Mouse (Mus musculus) limb, embryonic 15.5 days (tissue): ENCODE measurements at regions not wholly inside any gene's neighbourhood (a gene's known extent, or its start where the extent isn't known, plus 50 kb on each side); places are given as distances from the start of the nearest gene placed in this dataset.
A peak's percentile ranks its signal among the peaks of the same experiment; 100 is the strongest.

Experiments used
- ATAC-seq: fragments of 200-750 bp; cut with Nextera tagmentation; 2 replicates; pipeline ENCODE4 v1.8.0; 2017; ENCODE audit warnings: low read depth, moderate TSS enrichment; ENCODE audit not compliant: insufficient number of reproducible peaks, low FRiP score, low TSS enrichment
- H3K27ac ChIP-seq: fragments of 300-500 bp; sonication (generic); 2 replicates; pipeline ENCODE4 v1.5.1; 2015; ENCODE audit warnings: moderate library complexity, mild to moderate bottlenecking, inconsistent platforms
- H3K27me3 ChIP-seq: fragments of 300-500 bp; sonication (generic); 2 replicates; pipeline ENCODE4 v1.6.1; 2015; ENCODE audit warnings: inconsistent platforms
- H3K36me3 ChIP-seq: fragments of 300-500 bp; sonication (generic); 2 replicates; pipeline ENCODE4 v1.6.1; 2015; ENCODE audit warnings: inconsistent platforms
- H3K4me1 ChIP-seq: fragments of 300-500 bp; sonication (generic); 2 replicates; pipeline ENCODE4 v1.6.1; 2015; ENCODE audit warnings: inconsistent platforms
- H3K4me2 ChIP-seq: fragments of 300-500 bp; sonication (generic); 2 replicates; pipeline ENCODE4 v1.6.1; 2015; ENCODE audit warnings: mild to moderate bottlenecking, inconsistent platforms
- H3K4me3 ChIP-seq: fragments of 300-500 bp; sonication (generic); 2 replicates; pipeline ENCODE4 v1.5.1; 2015; ENCODE audit warnings: mild to moderate bottlenecking, inconsistent platforms
- H3K9ac ChIP-seq: fragments of 300-500 bp; sonication (generic); 2 replicates; pipeline ENCODE4 v1.6.1; 2015; ENCODE audit warnings: inconsistent platforms
- H3K9me3 ChIP-seq: fragments of 300-500 bp; sonication (generic); 2 replicates; pipeline ENCODE4 v1.6.1; 2016; ENCODE audit warnings: inconsistent platforms
- WGBS: fragments of 180-500 bp; shearing (Covaris S2); methylation state at CpG from one replicate; pipeline ENCODE4 v1.1.7; 2015; 5-methylcytosine and 5-hydroxymethylcytosine counted together

DNA sequence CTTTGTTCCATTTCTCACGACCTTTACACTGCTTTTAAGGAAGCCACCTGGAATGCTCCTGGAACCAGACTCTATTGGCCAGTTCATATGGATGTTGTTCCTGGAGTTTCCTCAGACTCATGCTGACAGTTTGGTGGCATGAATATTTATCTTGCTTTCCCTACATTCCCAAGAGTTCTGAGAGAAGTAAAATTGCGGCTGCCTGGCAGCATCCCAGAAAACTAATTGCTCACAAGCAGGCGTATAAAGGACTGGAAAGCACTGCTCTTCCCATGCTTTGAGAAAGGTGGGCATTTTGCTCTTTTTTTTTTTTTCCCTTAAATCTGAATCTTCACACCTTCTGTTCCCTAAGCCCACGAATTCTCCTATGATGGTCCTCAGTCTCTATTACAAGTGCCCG is 283.7 kb upstream of the Ano5 start:
- WGBS, result 63% methylated on average over 5 of the region's 5 CpGs
- Histone ChIP-seq H3K9ac (no peak overlapping the region), H3K4me2 (no peak overlapping the region), H3K27me3 (no peaks in the 10 kb centered on the region), H3K27ac (no peak overlapping the region), H3K4me3 (no peak overlapping the region), H3K36me3 (no peaks in the 10 kb centered on the region), H3K4me1 (no peaks in the 10 kb centered on the region), H3K9me3 (no peaks in the 10 kb centered on the region)
- ATAC-seq, result no peak

DNA sequence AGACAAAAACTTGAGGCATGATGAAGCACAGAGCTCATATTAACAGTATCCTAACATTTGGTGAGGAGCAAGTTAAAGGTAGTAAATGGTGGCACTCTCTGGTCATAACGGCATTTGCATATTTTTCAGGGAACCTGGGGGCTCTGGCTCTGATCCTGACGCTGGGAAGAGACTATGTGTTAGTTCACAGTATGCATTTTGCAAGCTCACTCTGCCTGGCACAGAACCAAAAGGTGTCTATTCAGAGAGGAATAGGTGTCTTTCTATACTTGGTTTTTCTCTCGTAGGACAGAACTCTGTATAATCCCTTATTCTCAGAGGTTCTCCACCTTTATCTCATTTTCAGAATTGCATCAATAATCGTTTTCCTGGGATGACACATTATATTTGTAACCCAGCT is 276.2 kb upstream of the Ano5 start:
- ATAC-seq, result no peak
- Histone ChIP-seq H3K36me3 (no peaks in the 10 kb centered on the region), H3K4me2 (no peak overlapping the region), H3K4me1 (no peaks in the 10 kb centered on the region), H3K27me3 (no peaks in the 10 kb centered on the region), H3K9ac (no peak overlapping the region), H3K27ac (no peak overlapping the region), H3K9me3 (no peaks in the 10 kb centered on the region), H3K4me3 (no peak overlapping the region)
- 73% methylated on average over 4 of the region's 4 CpGs for WGBS

DNA sequence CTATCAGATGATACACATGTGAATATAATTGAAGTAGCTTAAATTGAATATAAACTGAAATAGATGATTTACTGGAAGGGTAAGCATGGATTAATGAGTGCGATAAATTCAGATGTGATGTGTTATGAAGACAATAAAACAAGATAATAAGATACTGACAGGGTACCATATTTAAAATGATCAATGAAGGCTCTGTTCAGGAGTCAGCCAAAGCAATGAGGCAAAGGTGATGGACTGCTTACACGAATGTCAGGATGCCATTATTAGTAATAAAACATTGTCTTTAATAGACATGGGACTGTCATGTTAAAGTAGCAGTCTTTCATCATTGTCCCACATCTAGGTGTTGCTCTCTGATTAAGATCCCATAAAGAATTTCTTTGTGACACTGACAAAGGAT is 263.1 kb upstream of the Ano5 start:
- no peaks in the 10 kb centered on the region for H3K27me3 ChIP-seq
- H3K9ac ChIP-seq, result no peak overlapping the region
- H3K4me2 ChIP-seq, result no peak overlapping the region
- no peaks in the 10 kb centered on the region for H3K9me3 ChIP-seq
- no peak for ATAC-seq
- H3K4me1 ChIP-seq, result no peaks in the 10 kb centered on the region
- no peak overlapping the region for H3K27ac ChIP-seq
- WGBS, result 86% methylated on average over 2 of the region's 2 CpGs
- H3K4me3 ChIP-seq, result no peak overlapping the region
- H3K36me3 ChIP-seq, result no peaks in the 10 kb centered on the region

DNA sequence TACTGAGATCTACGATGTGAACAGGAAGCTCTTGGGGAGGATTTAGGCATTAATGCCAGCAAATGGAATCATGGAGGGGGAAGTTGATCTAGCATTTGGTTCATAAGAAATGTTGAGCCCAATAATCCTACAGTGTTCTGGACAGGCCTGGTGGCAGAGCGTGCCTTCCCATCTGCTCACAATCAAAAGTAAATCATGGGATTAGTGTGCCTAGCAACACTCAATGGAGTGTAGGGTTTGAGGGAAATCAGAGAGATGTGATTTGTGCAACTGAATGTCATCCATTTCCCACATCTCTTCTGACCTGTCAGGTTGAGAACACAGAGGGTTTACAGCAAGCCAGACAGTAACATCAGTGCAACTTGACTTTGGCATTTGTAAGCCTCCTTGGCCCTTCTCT is 256.4 kb upstream of the Ano5 start:
- no peak overlapping the region for H3K4me3 ChIP-seq
- WGBS, result 56% methylated on average over 2 of the region's 2 CpGs
- H3K27me3 ChIP-seq, result no peaks in the 10 kb centered on the region
- no peak overlapping the region for H3K9ac ChIP-seq
- H3K27ac ChIP-seq, result no peak overlapping the region
- ATAC-seq, result no peak
- H3K4me2 ChIP-seq, result no peak overlapping the region
- H3K36me3 ChIP-seq, result no peaks in the 10 kb centered on the region
- H3K4me1 ChIP-seq, result no peaks in the 10 kb centered on the region
- H3K9me3 ChIP-seq, result no peaks in the 10 kb centered on the region

DNA sequence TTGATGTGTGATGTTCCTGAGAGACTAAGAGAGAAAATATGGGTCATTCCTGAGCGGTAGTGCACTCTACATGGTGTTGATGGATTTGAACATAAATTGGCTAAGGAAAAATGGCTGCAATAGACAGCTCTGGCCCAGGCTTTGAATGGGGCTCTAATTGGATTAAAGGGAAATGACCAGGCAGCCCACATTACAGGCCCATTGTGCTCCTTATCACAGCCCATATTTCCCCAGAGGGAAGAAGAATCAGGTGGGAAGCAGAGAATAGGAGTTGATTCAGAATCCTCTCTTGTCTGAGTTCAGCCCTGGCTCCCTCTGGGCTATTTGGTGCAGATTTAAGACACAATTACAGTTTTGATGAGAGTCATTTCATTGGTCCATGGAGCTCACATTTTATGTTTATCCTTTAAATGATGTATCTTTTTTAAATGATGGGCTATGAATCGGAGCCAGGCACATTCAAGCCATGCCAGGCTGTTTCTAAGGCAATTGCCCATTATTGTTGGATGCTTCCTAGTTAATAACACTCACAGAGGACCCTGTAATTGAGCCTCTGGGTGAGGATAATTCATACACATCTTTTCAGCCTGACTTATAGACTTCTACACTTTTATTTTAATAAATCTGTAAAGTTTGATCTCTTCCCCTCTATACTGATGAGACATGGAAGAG is 251.5 kb upstream of the Ano5 start:
- Histone ChIP-seq H3K4me2 (no peak overlapping the region), H3K4me1 (no peaks in the 10 kb centered on the region), H3K9me3 (no peaks in the 10 kb centered on the region), H3K36me3 (no peaks in the 10 kb centered on the region), H3K27me3 (no peaks in the 10 kb centered on the region), H3K4me3 (no peak overlapping the region), H3K9ac (no peak overlapping the region), H3K27ac (no peak overlapping the region)
- no peak for ATAC-seq
- WGBS, result 62% methylated on average over 2 of the region's 2 CpGs

DNA sequence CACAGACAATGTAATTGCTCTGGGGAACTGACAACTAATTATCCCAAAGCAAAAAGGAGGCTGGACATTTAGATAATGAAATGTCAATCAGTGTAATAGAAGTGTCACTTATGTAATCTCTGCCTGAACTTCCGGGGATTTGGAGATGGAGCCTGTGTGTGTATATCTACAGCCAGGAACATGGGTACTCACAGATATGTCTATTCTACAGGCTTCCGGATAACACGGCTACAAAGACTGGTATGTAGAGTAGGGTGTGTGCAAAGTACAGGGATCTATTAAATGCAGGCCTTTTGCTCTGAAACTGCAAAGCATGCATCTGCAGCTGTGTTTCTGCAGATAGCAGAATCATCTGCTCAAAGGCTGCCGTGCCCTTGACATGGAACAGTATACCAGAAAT is 246.7 kb upstream of the Ano5 start:
- Histone ChIP-seq H3K4me3 (no peak overlapping the region), H3K9ac (no peak overlapping the region), H3K36me3 (no peaks in the 10 kb centered on the region), H3K9me3 (no peaks in the 10 kb centered on the region), H3K27me3 (no peaks in the 10 kb centered on the region), H3K4me2 (no peak overlapping the region), H3K4me1 (no peaks in the 10 kb centered on the region), H3K27ac (no peak overlapping the region)
- no peak for ATAC-seq
- 71% methylated on average over 4 of the region's 4 CpGs for WGBS

DNA sequence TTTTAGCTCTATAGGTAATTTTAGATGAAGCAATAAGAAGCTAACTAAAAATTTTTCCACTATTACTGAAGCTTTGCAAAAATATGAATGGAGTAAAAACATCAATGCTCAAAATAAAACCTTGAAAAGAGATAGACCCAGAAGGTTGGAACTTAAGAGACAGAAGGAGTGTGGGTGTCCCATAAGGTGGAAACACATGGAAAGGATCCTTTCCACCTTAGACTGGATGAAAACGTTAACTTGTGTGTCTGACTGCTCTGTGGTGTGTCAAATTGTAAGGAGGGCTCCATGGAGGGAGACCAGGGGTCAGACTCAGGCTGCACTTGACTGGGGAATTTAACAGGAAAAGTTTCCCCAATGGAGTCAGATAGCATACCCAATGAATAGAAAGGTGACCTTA is 244.9 kb upstream of the Ano5 start:
- Histone ChIP-seq H3K4me2 (no peak overlapping the region), H3K4me3 (no peak overlapping the region), H3K9ac (no peak overlapping the region), H3K4me1 (no peaks in the 10 kb centered on the region), H3K27ac (no peak overlapping the region), H3K27me3 (no peaks in the 10 kb centered on the region), H3K9me3 (no peaks in the 10 kb centered on the region), H3K36me3 (no peaks in the 10 kb centered on the region)
- no peak for ATAC-seq
- 64% methylated on average over 1 of the region's 1 CpGs for WGBS

DNA sequence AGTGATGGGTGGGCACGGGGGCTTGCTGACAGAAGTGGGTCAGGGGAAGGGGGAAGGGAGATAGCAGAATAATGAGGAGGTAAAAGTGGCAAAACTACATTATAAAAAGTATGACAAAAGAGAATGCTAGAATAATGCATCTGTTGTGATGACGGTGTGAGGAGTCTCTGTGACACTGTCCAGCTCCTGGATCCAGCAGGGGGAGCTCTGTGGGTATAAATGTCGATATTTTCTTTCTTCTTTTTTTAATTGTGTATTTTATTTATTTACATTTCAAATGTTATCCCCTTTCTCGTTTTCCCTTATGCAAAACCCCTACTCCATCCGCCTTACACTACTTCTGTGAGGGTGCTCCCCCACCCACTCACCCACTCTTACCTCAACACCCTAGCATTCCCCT is 243.9 kb upstream of the Ano5 start:
- Histone ChIP-seq H3K9me3 (no peaks in the 10 kb centered on the region), H3K4me3 (no peak overlapping the region), H3K27me3 (no peaks in the 10 kb centered on the region), H3K27ac (no peak overlapping the region), H3K36me3 (no peaks in the 10 kb centered on the region), H3K4me1 (no peaks in the 10 kb centered on the region), H3K4me2 (no peak overlapping the region), H3K9ac (no peak overlapping the region)
- 58% methylated on average over 5 of the region's 5 CpGs for WGBS
- no peak for ATAC-seq

DNA sequence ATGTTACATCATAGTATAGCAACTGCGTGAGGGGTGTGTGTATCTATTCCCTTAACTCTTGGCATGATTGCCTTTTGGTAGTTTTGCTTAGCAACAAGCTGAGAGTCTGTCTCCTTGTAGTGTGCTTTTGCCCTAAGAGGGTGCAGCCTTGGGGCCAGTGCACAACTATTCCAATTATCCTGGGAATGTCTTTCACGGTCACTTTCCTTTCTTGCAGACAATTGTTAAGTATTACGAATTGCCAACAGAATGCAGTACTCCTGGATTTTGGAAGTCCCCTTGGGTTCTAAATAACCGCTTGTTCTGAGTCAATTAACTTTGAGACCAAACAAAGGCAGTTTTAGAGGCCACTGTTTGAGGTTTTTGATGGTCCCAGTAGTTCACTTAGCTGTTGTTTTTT is 242.1 kb upstream of the Ano5 start:
- ATAC-seq, result no peak
- H3K4me3 ChIP-seq, result no peak overlapping the region
- H3K36me3 ChIP-seq, result no peaks in the 10 kb centered on the region
- no peaks in the 10 kb centered on the region for H3K4me1 ChIP-seq
- 48% methylated on average over 4 of the region's 4 CpGs for WGBS
- H3K9me3 ChIP-seq, result no peaks in the 10 kb centered on the region
- H3K27ac ChIP-seq, result no peak overlapping the region
- no peak overlapping the region for H3K9ac ChIP-seq
- H3K4me2 ChIP-seq, result no peak overlapping the region
- H3K27me3 ChIP-seq, result no peaks in the 10 kb centered on the region

DNA sequence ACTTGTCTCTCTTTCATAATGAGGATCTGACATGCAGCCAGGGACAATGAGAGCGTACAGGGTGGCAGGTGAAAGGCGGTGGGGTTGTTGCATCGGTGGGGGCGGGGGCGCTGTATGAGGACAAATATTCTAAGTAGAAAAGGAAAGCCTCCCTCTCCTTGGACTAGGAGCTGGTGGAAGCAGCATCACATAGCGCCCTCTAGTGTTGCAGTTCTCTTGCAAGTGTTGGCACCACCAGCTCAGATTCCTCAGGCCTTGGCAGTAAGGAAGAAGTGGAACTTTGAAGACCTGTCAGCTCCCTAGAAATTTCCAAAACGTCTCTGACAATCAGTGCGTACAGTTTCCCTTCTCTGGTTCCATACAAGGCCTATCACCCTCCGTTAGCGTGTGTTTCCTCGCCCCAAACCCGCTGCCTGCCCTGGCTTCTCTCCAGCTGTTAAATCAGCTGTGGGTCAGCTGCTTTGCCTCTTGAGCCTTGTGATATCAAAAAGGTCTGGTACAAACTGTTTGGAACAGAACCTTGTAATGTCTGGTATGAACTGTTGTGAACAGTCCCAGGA is 240.2 kb upstream of the Ano5 start:
- no peak for ATAC-seq
- WGBS, result 73% methylated on average over 12 of the region's 12 CpGs
- H3K36me3 ChIP-seq, result no peaks in the 10 kb centered on the region
- H3K4me3 ChIP-seq, result no peak overlapping the region
- no peaks in the 10 kb centered on the region for H3K9me3 ChIP-seq
- no peak overlapping the region for H3K4me2 ChIP-seq
- no peaks in the 10 kb centered on the region for H3K4me1 ChIP-seq
- no peak overlapping the region for H3K9ac ChIP-seq
- no peak overlapping the region for H3K27ac ChIP-seq
- H3K27me3 ChIP-seq, result no peaks in the 10 kb centered on the region

DNA sequence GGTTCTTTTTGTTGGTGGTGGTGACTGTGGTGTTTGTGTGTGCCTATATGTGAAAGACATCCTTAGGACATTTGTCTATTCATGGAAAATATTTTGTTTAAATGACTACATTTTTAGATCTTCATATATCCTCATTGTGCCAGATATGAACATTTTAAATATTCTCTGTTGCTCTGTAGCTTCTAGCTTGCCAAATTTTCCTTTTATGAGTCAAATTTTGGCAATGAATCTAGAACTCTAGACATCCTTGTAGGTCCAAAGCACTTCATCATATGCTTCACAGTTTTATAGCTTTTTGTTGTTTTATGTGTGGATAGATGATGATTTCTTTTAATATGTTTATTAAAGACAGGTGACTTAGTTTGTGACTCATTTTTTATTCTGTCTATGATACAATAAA is 229.4 kb upstream of the Ano5 start:
- no peak overlapping the region for H3K9ac ChIP-seq
- H3K4me2 ChIP-seq, result no peak overlapping the region
- no peak overlapping the region for H3K4me3 ChIP-seq
- no peaks in the 10 kb centered on the region for H3K9me3 ChIP-seq
- H3K27ac ChIP-seq, result no peak overlapping the region
- no peaks in the 10 kb centered on the region for H3K36me3 ChIP-seq
- no peak for ATAC-seq
- H3K4me1 ChIP-seq, result no peaks in the 10 kb centered on the region
- H3K27me3 ChIP-seq, result no peaks in the 10 kb centered on the region

DNA sequence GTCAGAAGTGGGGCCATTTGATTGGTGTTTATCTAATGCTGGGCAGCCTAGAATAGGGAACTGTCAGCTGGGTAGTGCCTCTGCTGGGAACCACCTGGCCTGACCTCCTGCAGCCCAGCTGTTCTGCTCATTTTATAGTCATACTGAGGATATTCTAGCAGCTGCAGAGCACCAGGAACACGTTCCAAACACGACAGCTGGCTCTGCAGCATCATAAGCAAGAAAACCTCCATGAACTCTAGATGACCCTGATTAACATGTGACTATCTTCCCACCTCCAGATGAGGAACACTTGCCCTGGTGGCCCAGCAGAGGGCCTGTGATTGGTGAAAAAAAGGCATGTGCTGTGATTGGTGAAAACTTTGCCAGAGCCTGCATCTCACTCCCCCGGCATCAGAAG is 210.6 kb upstream of the Ano5 start:
- H3K4me3 ChIP-seq, result no peak overlapping the region
- H3K4me1 ChIP-seq, result 0 out of 2 replicates have a peak, but pooled peaks cover 4% of the 10 kb centered on the region
- peak; percentile 76 for ATAC-seq
- H3K9me3 ChIP-seq, result no peaks in the 10 kb centered on the region
- 12% methylated on average over 3 of the region's 3 CpGs for WGBS
- no peak overlapping the region for H3K9ac ChIP-seq
- no peak overlapping the region for H3K27ac ChIP-seq
- H3K27me3 ChIP-seq, result no peaks in the 10 kb centered on the region
- H3K36me3 ChIP-seq, result no peaks in the 10 kb centered on the region
- no peak overlapping the region for H3K4me2 ChIP-seq

DNA sequence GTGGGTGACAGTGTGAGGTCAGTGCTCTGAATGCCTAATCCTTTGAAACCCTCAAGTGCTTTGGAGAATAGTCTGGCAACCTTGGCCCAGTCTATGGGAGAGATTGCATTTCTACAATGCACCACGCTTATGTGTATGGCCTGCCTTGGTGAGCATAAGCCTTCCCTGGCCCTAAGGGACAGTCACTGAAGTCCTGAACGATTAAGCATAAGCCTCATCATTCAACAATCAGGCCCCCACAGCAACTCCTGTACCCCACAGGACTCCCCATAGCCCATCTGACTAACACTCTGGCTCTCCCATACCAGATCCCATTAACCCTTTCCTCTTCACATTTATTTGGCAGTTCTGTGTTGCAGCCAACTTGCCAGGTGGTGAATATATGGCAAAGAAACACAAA is 203.1 kb upstream of the Ano5 start:
- Histone ChIP-seq H3K27ac (no peak overlapping the region), H3K4me1 (0 out of 2 replicates have a peak, but pooled peaks cover 3% of the 10 kb centered on the region), H3K27me3 (no peaks in the 10 kb centered on the region), H3K36me3 (no peaks in the 10 kb centered on the region), H3K9me3 (no peaks in the 10 kb centered on the region), H3K4me2 (no peak overlapping the region), H3K4me3 (no peak overlapping the region), H3K9ac (no peak overlapping the region)
- 60% methylated on average over 2 of the region's 2 CpGs for WGBS
- ATAC-seq, result no peak
